ENCODE assay signal across 10 mouse cellular contexts in genomic region chr10:86555843-86556242, GRCm38 (mm10). TPM values are rescaled to one million over a fixed set of nuclear protein-coding genes. Genes with fewer than 3 reads are reported as not detected.
DNase-seq lines count a peak whose midpoint lies in the region; ATAC-seq lines count a peak whose summit lies in the region.
"Had no signal": no experiment of that assay in that cellular context is flagged by ENCODE, and none has a peak within 500 bp of the region (broad histone marks: within the 10 kb centered on the region; RNA-seq: fewer than 3 reads in every experiment).

No protein-coding gene starts in this region.

- no peak overlapping the region for H3K4me2 ChIP-seq in forebrain, embryonic 12.5 days
- no peak overlapping the region for H3K4me2 ChIP-seq in neural tube, embryonic 11.5 days (ENCODE audit: low read depth)
- H3K4me2 ChIP-seq in neural tube, embryonic 15.5 days = no peak overlapping the region
- no peak overlapping the region for H3K4me2 ChIP-seq in hindbrain, embryonic 13.5 days

- no peaks in the 10 kb centered on the region for H3K27me3 ChIP-seq in forebrain, embryonic 10.5 days (ENCODE audit: poor library complexity, severe bottlenecking)
- no peaks in the 10 kb centered on the region for H3K27me3 ChIP-seq in forebrain, embryonic 12.5 days
- H3K27me3 ChIP-seq in neural tube, embryonic 11.5 days (ENCODE audit: control insufficient read depth, insufficient read depth, low read length) = no peaks in the 10 kb centered on the region
- H3K27me3 ChIP-seq in neural tube, embryonic 15.5 days (replicated peaks) = no peaks in the 10 kb centered on the region
- H3K27me3 ChIP-seq in hindbrain, embryonic 13.5 days = no peaks in the 10 kb centered on the region

- H3K27ac ChIP-seq in forebrain, embryonic 10.5 days = no peak overlapping the region
- H3K27ac ChIP-seq in forebrain, embryonic 12.5 days = no peak overlapping the region
- no peak overlapping the region for H3K27ac ChIP-seq in neural tube, embryonic 11.5 days (ENCODE audit: low read depth, low read length)
- no peak overlapping the region for H3K27ac ChIP-seq in neural tube, embryonic 15.5 days (replicated peaks)
- no peak overlapping the region for H3K27ac ChIP-seq in hindbrain, embryonic 13.5 days

- H3K4me3 ChIP-seq in forebrain, embryonic 10.5 days = no peak overlapping the region
- H3K4me3 ChIP-seq in forebrain, embryonic 12.5 days (replicated peaks) = no peak overlapping the region
- H3K4me3 ChIP-seq in neural tube, embryonic 11.5 days (ENCODE audit: low read depth, low read length) = no peak overlapping the region
- no peak overlapping the region for H3K4me3 ChIP-seq in neural tube, embryonic 15.5 days (replicated peaks)
- H3K4me3 ChIP-seq in hindbrain, embryonic 13.5 days = no peak overlapping the region

- H3K36me3 ChIP-seq in forebrain, embryonic 10.5 days (replicated peaks) = no peaks in the 10 kb centered on the region
- H3K36me3 ChIP-seq in forebrain, embryonic 12.5 days (replicated peaks) = no peaks in the 10 kb centered on the region
- no peaks in the 10 kb centered on the region for H3K36me3 ChIP-seq in neural tube, embryonic 11.5 days (ENCODE audit: control insufficient read depth, insufficient read depth, low read length)
- no peaks in the 10 kb centered on the region for H3K36me3 ChIP-seq in neural tube, embryonic 15.5 days
- no peaks in the 10 kb centered on the region for H3K36me3 ChIP-seq in hindbrain, embryonic 13.5 days
- H3K36me3 ChIP-seq: G1E had no signal

- peak; percentile 15 for DNase-seq in forebrain, embryonic 10.5 days (ENCODE audit: extremely low spot score, low spot score)
- DNase-seq in neural tube, embryonic 11.5 days (ENCODE audit: low spot score) = peak; percentile 11
- peak; percentile 54 for DNase-seq in kidney, adult 9 months
- peak; percentile 11 for DNase-seq in testis, postnatal 14 days (ENCODE audit: low spot score)
- DNase-seq: layer of hippocampus, postnatal 36 days had no signal

- 68% methylated on average over 8 of the region's 8 CpGs for WGBS in forebrain, embryonic 10.5 days
- 58% methylated on average over 8 of the region's 8 CpGs for WGBS in forebrain, embryonic 12.5 days
- 70% methylated on average over 8 of the region's 8 CpGs for WGBS in neural tube, embryonic 11.5 days
- 62% methylated on average over 8 of the region's 8 CpGs for WGBS in neural tube, embryonic 15.5 days
- WGBS in hindbrain, embryonic 13.5 days = 63% methylated on average over 8 of the region's 8 CpGs

- H3K9ac ChIP-seq in forebrain, embryonic 12.5 days = no peak overlapping the region
- no peak overlapping the region for H3K9ac ChIP-seq in neural tube, embryonic 11.5 days (ENCODE audit: low read length)
- H3K9ac ChIP-seq in neural tube, embryonic 15.5 days (replicated peaks) = no peak overlapping the region
- no peak overlapping the region for H3K9ac ChIP-seq in hindbrain, embryonic 13.5 days

- H3K4me1 ChIP-seq in forebrain, embryonic 10.5 days = peaks cover 1% of the 10 kb centered on the region
- no peaks in the 10 kb centered on the region for H3K4me1 ChIP-seq in forebrain, embryonic 12.5 days
- no peaks in the 10 kb centered on the region for H3K4me1 ChIP-seq in neural tube, embryonic 11.5 days (ENCODE audit: control insufficient read depth, insufficient read depth, low read length)
- H3K4me1 ChIP-seq in neural tube, embryonic 15.5 days = no peaks in the 10 kb centered on the region
- no peaks in the 10 kb centered on the region for H3K4me1 ChIP-seq in hindbrain, embryonic 13.5 days (replicated peaks)

- ATAC-seq in forebrain, embryonic 12.5 days (ENCODE audit: low FRiP score) = no peak
- no peak for ATAC-seq in neural tube, embryonic 11.5 days (ENCODE audit: insufficient read depth, low FRiP score, low TSS enrichment)
- ATAC-seq in neural tube, embryonic 15.5 days (ENCODE audit: low FRiP score) = no peak
- ATAC-seq in hindbrain, embryonic 13.5 days (ENCODE audit: low FRiP score) = no peak
- ATAC-seq in megakaryocyte-erythroid progenitor cell, adult 5-6 weeks (replicated peaks; ENCODE audit: low FRiP score, low TSS enrichment, poor library complexity, severe bottlenecking) = no peak

- no peaks in the 10 kb centered on the region for H3K9me3 ChIP-seq in forebrain, embryonic 10.5 days
- H3K9me3 ChIP-seq in forebrain, embryonic 12.5 days = no peaks in the 10 kb centered on the region
- H3K9me3 ChIP-seq in neural tube, embryonic 11.5 days (ENCODE audit: control insufficient read depth, low read length) = no peaks in the 10 kb centered on the region
- no peaks in the 10 kb centered on the region for H3K9me3 ChIP-seq in neural tube, embryonic 15.5 days (replicated peaks)
- H3K9me3 ChIP-seq in hindbrain, embryonic 13.5 days = no peaks in the 10 kb centered on the region
- H3K9me3 ChIP-seq: G1E had no signal

RNA-seq across cellular contexts. Expression of gene Syn3, which starts 57.1 kb away (rescaled TPM):
- 3.9 and 4.5 TPM in 2 replicates for polyA plus RNA-seq in forebrain, embryonic 10.5 days (2016; fragmentation: Nextera tagmentation; extraction: Ambion mirVana)
- polyA plus RNA-seq in forebrain, embryonic 12.5 days (2016; fragmentation: Nextera tagmentation; extraction: Ambion mirVana) = 9.2 and 9.6 TPM in 2 replicates
- 4.4 and 4.5 TPM in 2 replicates for polyA plus RNA-seq in neural tube, embryonic 11.5 days (2014; fragmentation: Nextera tagmentation; extraction: Ambion mirVana)
- 24.4 and 29.0 TPM in 2 replicates for polyA plus RNA-seq in neural tube, embryonic 15.5 days (2015; fragmentation: Nextera tagmentation; extraction: Ambion mirVana)
- polyA plus RNA-seq in hindbrain, embryonic 13.5 days (2015; fragmentation: Nextera tagmentation; extraction: Ambion mirVana) = 16.7 and 18.3 TPM in 2 replicates
- total RNA-seq in megakaryocyte-erythroid progenitor cell, adult 5-6 weeks (2014; fragmentation: Nextera tagmentation) = 0.32 and 0.59 TPM in 2 replicates
- 0.08 and 0.14 TPM in 2 replicates for total RNA-seq in megakaryocyte-erythroid progenitor cell, adult 5-6 weeks (2017)
- polyA plus RNA-seq: G1E had no signal
